Mouse (Mus musculus) erythroblast, embryonic 14.5 days (primary cell): Measurements from ENCODE around the gene Cd52.

Experiments
- GATA1 ChIP-seq: IDR thresholded peaks from 2 replicates; pipeline ENCODE4 v1.6.1; 2012; ENCODE audit warnings: low read length, inconsistent platforms, mixed read lengths
- TAL1 ChIP-seq: IDR thresholded peaks from 3 replicates; pipeline ENCODE4 v1.6.1; 2012; ENCODE audit warnings: low read length, inconsistent platforms, mixed read lengths

- TF ChIP-seq TAL1, result no peak
- TF ChIP-seq GATA1, result no peak
These were observed 37.2 kb upstream of the Cd52 start for GRCm38 (mm10) chr4:134132117-134132516.
